Mouse (Mus musculus): ENCODE data around the gene Arhgap1. TPM values are rescaled to one million over a fixed set of nuclear protein-coding genes. Genes with fewer than 3 reads are reported as not detected.

The Arhgap1 gene
- polyA plus RNA-seq, 1 experiment from 2014 or later, result 151 TPM

DNA sequence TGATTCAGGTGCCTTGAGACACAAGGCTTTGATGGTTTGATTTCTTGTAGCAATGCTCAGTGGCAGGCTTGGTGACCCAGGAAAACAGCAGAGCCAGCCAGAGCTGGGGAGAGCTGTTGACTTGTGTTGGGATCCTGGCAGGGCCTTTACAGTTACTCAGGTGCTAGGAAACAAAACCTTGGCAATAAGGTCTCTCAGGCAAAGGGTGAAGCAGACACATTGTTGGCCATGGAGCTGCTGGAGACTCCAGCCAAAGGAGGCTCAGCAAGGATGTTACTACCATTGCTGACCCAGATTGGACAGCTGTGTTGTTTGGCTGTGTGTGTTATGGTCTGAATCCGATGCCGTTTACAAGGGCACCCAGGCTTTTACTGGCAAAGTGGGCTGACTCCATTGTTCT, 23.9 kb downstream of the Arhgap1 start:
- Histone ChIP-seq H3K4me1 (ENCODE audit: insufficient read depth, low read depth, low read length) (no peaks in the 10 kb centered on the region), H3K4me3 (ENCODE audit: low read depth, low read length) (no peak overlapping the region), H3K9me3 (ENCODE audit: low read length) (no peaks in the 10 kb centered on the region), H3K9ac (replicated peaks; ENCODE audit: low read depth) (no peak overlapping the region), H3K27ac (ENCODE audit: low read length) (no peak overlapping the region), H3K4me2 (replicated peaks; ENCODE audit: low read depth, low read length) (no peak overlapping the region), H3K36me3 (ENCODE audit: insufficient read depth, low read length) (peaks cover 60% of the 10 kb centered on the region), H3K27me3 (replicated peaks; ENCODE audit: insufficient read depth, low read length) (no peaks in the 10 kb centered on the region)
- 89% methylated on average over 2 of the region's 2 CpGs for WGBS
- no peak for ATAC-seq
- TF ChIP-seq EP300 (IDR thresholded peaks at IDR 0.05), result no peak
- TF ChIP-seq CTCF (IDR thresholded peaks at IDR 0.05), result no peak
- DNase-seq (ENCODE audit: low spot score), result no peak

DNA sequence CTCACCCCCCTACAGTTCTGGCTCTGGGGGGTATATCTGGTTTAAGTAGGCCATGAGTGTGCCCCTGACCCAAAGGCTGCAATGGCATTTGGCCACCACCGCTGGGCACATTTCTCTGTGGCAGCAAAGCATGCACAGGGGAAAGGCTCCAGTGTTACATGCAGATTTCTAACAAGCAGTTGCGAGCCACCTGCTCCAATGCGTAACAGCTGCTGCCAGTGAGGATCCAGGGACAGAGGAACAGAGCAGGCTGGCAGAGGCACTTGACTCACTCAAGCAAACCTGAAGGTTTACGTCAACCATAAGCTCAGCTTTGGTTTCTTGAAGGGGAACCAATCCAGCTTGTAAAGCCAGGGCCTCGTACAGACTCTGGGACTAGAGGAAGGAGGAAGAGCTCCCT, 25.2 kb downstream of the Arhgap1 start:
- H3K4me2 ChIP-seq (replicated peaks; ENCODE audit: low read depth, low read length), result no peak overlapping the region
- H3K27ac ChIP-seq (ENCODE audit: low read length), result no peak overlapping the region
- H3K9me3 ChIP-seq (ENCODE audit: low read length), result no peaks in the 10 kb centered on the region
- H3K4me1 ChIP-seq (ENCODE audit: insufficient read depth, low read depth, low read length), result no peaks in the 10 kb centered on the region
- TF ChIP-seq CTCF (IDR thresholded peaks at IDR 0.05) (no peak), EP300 (IDR thresholded peaks at IDR 0.05) (no peak)
- peaks cover 53% of the 10 kb centered on the region for H3K36me3 ChIP-seq (ENCODE audit: insufficient read depth, low read length)
- 90% methylated on average over 5 of the region's 5 CpGs for WGBS
- no peak for ATAC-seq
- H3K9ac ChIP-seq (replicated peaks; ENCODE audit: low read depth), result no peak overlapping the region
- H3K27me3 ChIP-seq (replicated peaks; ENCODE audit: insufficient read depth, low read length), result no peaks in the 10 kb centered on the region
- DNase-seq (ENCODE audit: low spot score), result no peak
- no peak overlapping the region for H3K4me3 ChIP-seq (ENCODE audit: low read depth, low read length)

DNA sequence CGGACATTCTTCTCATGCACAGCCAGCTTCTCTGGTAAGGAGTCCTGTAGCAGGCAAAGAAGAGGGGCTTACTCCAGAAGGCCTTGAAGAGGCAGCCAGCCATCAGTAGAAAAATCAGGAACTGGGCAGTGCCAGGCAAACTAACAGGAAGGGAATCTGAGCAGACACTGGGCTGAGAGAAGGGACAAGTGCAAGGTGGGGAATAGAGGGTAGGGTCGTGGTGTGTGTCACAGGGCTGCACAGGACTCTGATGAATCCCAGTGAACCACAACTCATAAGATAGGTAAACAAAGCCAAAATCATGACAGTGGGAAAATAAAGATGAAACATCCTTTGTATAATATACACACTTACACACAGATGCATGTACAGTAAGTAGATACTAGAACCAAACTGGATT, 26.8 kb downstream of the Arhgap1 start:
- H3K4me3 ChIP-seq (ENCODE audit: low read depth, low read length), result no peak overlapping the region
- no peaks in the 10 kb centered on the region for H3K27me3 ChIP-seq (replicated peaks; ENCODE audit: insufficient read depth, low read length)
- peaks cover 53% of the 10 kb centered on the region for H3K36me3 ChIP-seq (ENCODE audit: insufficient read depth, low read length)
- ATAC-seq (no peak), DNase-seq (ENCODE audit: low spot score) (no peak)
- H3K9ac ChIP-seq (replicated peaks; ENCODE audit: low read depth), result no peak overlapping the region
- no peaks in the 10 kb centered on the region for H3K4me1 ChIP-seq (ENCODE audit: insufficient read depth, low read depth, low read length)
- WGBS, result 78% methylated on average over 2 of the region's 2 CpGs
- H3K27ac ChIP-seq (ENCODE audit: low read length), result no peak overlapping the region
- no peaks in the 10 kb centered on the region for H3K9me3 ChIP-seq (ENCODE audit: low read length)
- no peak overlapping the region for H3K4me2 ChIP-seq (replicated peaks; ENCODE audit: low read depth, low read length)
- TF ChIP-seq CTCF (IDR thresholded peaks at IDR 0.05) (no peak), EP300 (IDR thresholded peaks at IDR 0.05) (no peak)

DNA sequence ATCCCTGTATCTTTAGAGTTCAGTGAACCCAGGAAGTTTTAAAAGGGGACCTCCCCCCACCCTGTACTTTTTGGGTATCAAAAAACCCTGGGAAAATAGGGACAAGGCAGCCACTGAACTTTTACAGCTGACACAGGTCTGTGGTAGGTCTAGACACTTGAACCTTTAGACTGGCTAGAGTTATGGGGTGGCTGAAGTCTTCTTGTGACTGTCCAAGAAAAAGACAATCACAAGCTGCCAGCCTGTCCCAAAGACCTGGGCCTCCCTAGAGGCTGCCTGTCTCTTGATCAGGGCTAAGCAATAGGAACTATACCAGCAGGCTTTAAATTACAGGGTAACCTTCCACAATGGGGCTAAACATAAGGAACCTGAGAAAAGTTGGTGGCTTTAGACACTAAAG, 27.3 kb downstream of the Arhgap1 start:
- H3K9ac ChIP-seq (replicated peaks; ENCODE audit: low read depth), result no peak overlapping the region
- no peaks in the 10 kb centered on the region for H3K4me1 ChIP-seq (ENCODE audit: insufficient read depth, low read depth, low read length)
- no peak overlapping the region for H3K4me3 ChIP-seq (ENCODE audit: low read depth, low read length)
- H3K27ac ChIP-seq (ENCODE audit: low read length), result no peak overlapping the region
- no peak for ATAC-seq
- H3K4me2 ChIP-seq (replicated peaks; ENCODE audit: low read depth, low read length), result no peak overlapping the region
- DNase-seq (ENCODE audit: low spot score), result no peak
- H3K9me3 ChIP-seq (ENCODE audit: low read length), result no peaks in the 10 kb centered on the region
- no peaks in the 10 kb centered on the region for H3K27me3 ChIP-seq (replicated peaks; ENCODE audit: insufficient read depth, low read length)
- peaks cover 58% of the 10 kb centered on the region for H3K36me3 ChIP-seq (ENCODE audit: insufficient read depth, low read length)
- no peak for TF ChIP-seq EP300 (IDR thresholded peaks at IDR 0.05)
- TF ChIP-seq CTCF (IDR thresholded peaks at IDR 0.05), result no peak

DNA sequence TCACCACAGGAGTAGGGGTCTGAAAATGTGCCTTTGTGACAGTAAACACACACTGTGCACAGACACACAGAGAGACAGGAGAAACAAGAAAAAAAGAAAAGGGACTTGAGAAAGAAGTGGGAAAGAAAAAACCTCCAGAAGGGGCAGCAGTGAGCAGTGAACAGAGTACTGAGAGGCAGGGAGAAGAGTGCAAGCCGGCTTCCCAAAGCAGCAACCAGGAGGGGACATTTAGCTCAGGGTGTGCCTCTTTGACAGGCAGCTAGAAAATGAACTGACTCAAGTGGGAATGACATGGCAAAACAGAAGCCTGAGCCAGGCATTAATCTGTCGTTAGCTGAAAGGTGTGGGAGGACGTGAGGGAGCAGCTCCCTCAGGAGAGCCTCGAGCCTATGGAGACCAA, 33.2 kb downstream of the Arhgap1 start:
- H3K4me1 ChIP-seq (ENCODE audit: insufficient read depth, low read depth, low read length), result no peaks in the 10 kb centered on the region
- peaks cover 35% of the 10 kb centered on the region for H3K36me3 ChIP-seq (ENCODE audit: insufficient read depth, low read length)
- TF ChIP-seq CTCF (IDR thresholded peaks at IDR 0.05), result peak; percentile 73
- TF ChIP-seq EP300 (IDR thresholded peaks at IDR 0.05), result no peak
- no peak overlapping the region for H3K27ac ChIP-seq (ENCODE audit: low read length)
- H3K4me2 ChIP-seq (replicated peaks; ENCODE audit: low read depth, low read length), result no peak overlapping the region
- DNase-seq (ENCODE audit: low spot score), result peak; percentile 88
- ATAC-seq, result peak; percentile 74
- H3K27me3 ChIP-seq (replicated peaks; ENCODE audit: insufficient read depth, low read length), result no peaks in the 10 kb centered on the region
- WGBS, result 54% methylated on average over 4 of the region's 4 CpGs
- no peak overlapping the region for H3K4me3 ChIP-seq (ENCODE audit: low read depth, low read length)
- no peaks in the 10 kb centered on the region for H3K9me3 ChIP-seq (ENCODE audit: low read length)
- H3K9ac ChIP-seq (replicated peaks; ENCODE audit: low read depth), result no peak overlapping the region

DNA sequence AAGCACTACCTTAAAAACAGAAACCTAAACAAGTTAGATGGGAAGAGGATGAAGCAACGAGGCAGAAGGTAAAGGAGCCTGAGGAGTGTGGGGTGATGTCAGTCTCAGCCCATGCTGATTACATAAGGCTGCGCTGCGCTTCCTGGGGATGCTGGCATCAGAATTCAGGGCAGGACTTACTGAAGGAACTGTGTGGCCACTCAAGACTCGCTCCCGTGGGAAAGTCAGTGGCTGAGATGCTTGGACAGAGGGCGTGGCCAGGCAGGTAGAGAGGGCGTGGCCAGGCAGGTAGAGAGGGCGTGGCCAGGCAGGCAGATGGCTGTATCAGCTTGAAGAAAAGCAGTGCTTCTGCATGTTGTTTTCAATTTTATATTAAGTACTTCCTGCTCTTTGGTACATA, 34.3 kb downstream of the Arhgap1 start:
- peaks cover 29% of the 10 kb centered on the region for H3K36me3 ChIP-seq (ENCODE audit: insufficient read depth, low read length)
- no peaks in the 10 kb centered on the region for H3K4me1 ChIP-seq (ENCODE audit: insufficient read depth, low read depth, low read length)
- no peak overlapping the region for H3K27ac ChIP-seq (ENCODE audit: low read length)
- 69% methylated on average over 8 of the region's 8 CpGs for WGBS
- H3K9me3 ChIP-seq (ENCODE audit: low read length), result no peaks in the 10 kb centered on the region
- H3K9ac ChIP-seq (replicated peaks; ENCODE audit: low read depth), result no peak overlapping the region
- ATAC-seq, result peak; percentile 55
- no peak overlapping the region for H3K4me2 ChIP-seq (replicated peaks; ENCODE audit: low read depth, low read length)
- peak; percentile 60 for DNase-seq (ENCODE audit: low spot score)
- TF ChIP-seq EP300 (IDR thresholded peaks at IDR 0.05), result no peak
- TF ChIP-seq CTCF (IDR thresholded peaks at IDR 0.05), result no peak
- no peaks in the 10 kb centered on the region for H3K27me3 ChIP-seq (replicated peaks; ENCODE audit: insufficient read depth, low read length)
- H3K4me3 ChIP-seq (ENCODE audit: low read depth, low read length), result no peak overlapping the region

DNA sequence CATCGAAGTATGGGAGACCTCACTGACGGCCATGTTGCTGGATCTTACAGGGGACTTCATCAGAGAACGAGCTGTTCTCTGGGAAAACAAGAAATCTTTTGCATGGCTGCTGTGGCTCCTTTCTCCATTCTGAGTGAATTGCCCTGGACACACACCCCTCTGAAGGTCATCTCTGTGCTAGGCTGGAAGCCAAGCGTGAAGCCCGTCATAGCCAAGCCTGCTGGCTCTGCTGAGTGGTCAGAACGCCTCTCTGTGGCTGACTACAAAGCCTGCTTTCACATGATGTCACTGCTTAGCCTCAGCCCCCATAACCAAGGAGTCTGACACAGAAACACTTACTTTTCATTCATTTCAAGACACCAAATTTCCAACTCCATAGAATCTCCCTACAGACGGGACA, 39.8 kb downstream of the Arhgap1 start:
- no peaks in the 10 kb centered on the region for H3K27me3 ChIP-seq (replicated peaks; ENCODE audit: insufficient read depth, low read length)
- TF ChIP-seq EP300 (IDR thresholded peaks at IDR 0.05) (no peak), CTCF (IDR thresholded peaks at IDR 0.05) (no peak)
- no peaks in the 10 kb centered on the region for H3K4me1 ChIP-seq (ENCODE audit: insufficient read depth, low read depth, low read length)
- H3K4me2 ChIP-seq (replicated peaks; ENCODE audit: low read depth, low read length), result no peak overlapping the region
- no peak overlapping the region for H3K9ac ChIP-seq (replicated peaks; ENCODE audit: low read depth)
- ATAC-seq, result no peak
- no peak overlapping the region for H3K4me3 ChIP-seq (ENCODE audit: low read depth, low read length)
- no peak overlapping the region for H3K27ac ChIP-seq (ENCODE audit: low read length)
- peaks cover 18% of the 10 kb centered on the region; the same call in 1 of the 2 replicates for H3K36me3 ChIP-seq (ENCODE audit: insufficient read depth, low read length)
- no peaks in the 10 kb centered on the region for H3K9me3 ChIP-seq (ENCODE audit: low read length)
- 79% methylated on average over 7 of the region's 7 CpGs for WGBS
- no peak for DNase-seq (ENCODE audit: low spot score)

Measured in lung, postnatal 0 days (tissue).